Mouse (Mus musculus) ES-E14 (cell line): Measurements from ENCODE around the gene Creb3. TPM values are rescaled to one million over a fixed set of nuclear protein-coding genes. Genes with fewer than 3 reads are reported as not detected.

Source experiments
- DNase-seq: peaks from one replicate; pipeline ENCODE4 v3.0.0-alpha.2; 2013; ENCODE audit warnings: low read depth, low spot score
- H3K27ac ChIP-seq: 2 replicates; pipeline ENCODE4 v1.5.1; 2012; ENCODE audit warnings: low read depth, mild to moderate bottlenecking, low read length, moderate library complexity, mixed read lengths; ENCODE audit not compliant: poor library complexity, insufficient read depth, severe bottlenecking
- H3K36me3 ChIP-seq: 2 replicates; pipeline ENCODE4 v1.6.1; 2012; ENCODE audit warnings: mild to moderate bottlenecking, low read length, moderate library complexity, mixed read lengths; ENCODE audit not compliant: control insufficient read depth, poor library complexity, insufficient read depth, severe bottlenecking
- H3K4me1 ChIP-seq, 2 experiments: fragments of 150-350 bp in 1 of 2; sonication (generic) in 1 of 2; 2 replicates each; pipeline ENCODE4 v1.6.1; 2012; ENCODE audit warnings: low read length in 2 of 2, mild to moderate bottlenecking in 1 of 2, mixed read lengths in 1 of 2; ENCODE audit not compliant: control insufficient read depth in 2 of 2, insufficient read depth in 2 of 2, poor library complexity in 1 of 2
- H3K4me3 ChIP-seq, 2 experiments: fragments of 150-350 bp in 1 of 2; sonication (generic) in 1 of 2; 2 replicates each; pipeline ENCODE4 v1.5.1; 2012; ENCODE audit warnings: low read length in 2 of 2, low read depth in 1 of 2, mild to moderate bottlenecking in 1 of 2, mixed read lengths in 1 of 2; ENCODE audit not compliant: insufficient read depth in 1 of 2, poor library complexity in 1 of 2, severe bottlenecking in 1 of 2
- H3K9ac ChIP-seq: 2 replicates; pipeline ENCODE4 v1.6.1; 2012; ENCODE audit warnings: low read depth, mild to moderate bottlenecking, low read length, mixed read lengths; ENCODE audit not compliant: poor library complexity, insufficient read depth, severe bottlenecking
- H3K9me3 ChIP-seq: fragments of 150-350 bp; sonication (generic); 2 replicates; pipeline ENCODE4 v1.6.1; 2012; ENCODE audit warnings: low read depth, mild to moderate bottlenecking, low read length; ENCODE audit not compliant: control insufficient read depth, insufficient read depth
- CHD2 ChIP-seq: IDR thresholded peaks from 2 replicates; pipeline ENCODE4 v1.6.1; 2014; ENCODE audit warnings: mild to moderate bottlenecking, low read depth, low read length, inconsistent platforms
- HCFC1 ChIP-seq: IDR thresholded peaks from 2 replicates; pipeline ENCODE4 v1.6.1; 2012; ENCODE audit warnings: low read length, inconsistent platforms, borderline replicate concordance; ENCODE audit not compliant: insufficient read depth
- MAFK ChIP-seq: IDR thresholded peaks from 2 replicates; pipeline ENCODE4 v1.6.1; 2014; ENCODE audit warnings: mild to moderate bottlenecking, low read depth, low read length, inconsistent platforms; ENCODE audit not compliant: insufficient read depth
- ZC3H11A ChIP-seq: IDR thresholded peaks from 2 replicates; pipeline ENCODE4 v1.6.1; 2012; ENCODE audit warnings: low read depth, mild to moderate bottlenecking, inconsistent platforms, low read length, borderline replicate concordance
- ZNF384 ChIP-seq: IDR thresholded peaks from 2 replicates; pipeline ENCODE4 v1.6.1; 2012; ENCODE audit warnings: low read depth, low read length, inconsistent platforms
- in situ Hi-C, 2 experiments: fragments of 600-800 bp; cut with MboI; formaldehyde crosslinking; loops; one replicate each; pipeline ENCODE4 v1.15.1; 2025; ENCODE audit warnings: low sequenced_read_pairs in 2 of 2, inconsistent platforms in 1 of 2; ENCODE audit not compliant: unreplicated experiment in 2 of 2
- total RNA-seq: library from RNA; depleted of rRNA; stranded (reverse); fragments of 300-350 nt; gene quantifications from 2 replicates; pipeline ENCODE4 v1.2.3, GENCODE M21; 2012

Creb3 gene
- total RNA-seq, 1 experiment: 51.0 TPM

DNA sequence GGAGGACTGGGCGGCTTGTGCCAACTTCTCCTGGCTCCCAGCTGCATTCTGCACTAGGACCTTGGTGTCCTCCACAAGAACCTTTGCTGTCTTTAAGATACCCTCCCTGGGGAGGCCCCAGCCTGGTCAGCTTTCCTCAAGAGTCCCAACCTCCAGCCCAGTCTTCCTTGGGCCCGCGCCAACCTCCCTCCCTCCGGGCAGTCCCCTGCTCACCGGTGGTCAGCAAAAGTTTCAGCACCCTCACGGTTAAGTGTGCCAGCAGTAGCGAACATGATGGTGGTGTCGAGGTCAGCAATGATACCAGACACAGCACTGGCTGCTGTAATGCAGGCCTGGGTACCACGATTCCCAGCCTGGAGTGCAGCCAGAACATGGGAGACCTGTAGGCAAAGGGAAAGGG, 26.1 kb upstream of the Creb3 start:
- H3K27ac ChIP-seq: no peak overlapping the region
- H3K36me3 ChIP-seq: peaks cover 87% of the 10 kb centered on the region
- no peak overlapping the region for H3K9ac ChIP-seq
- in situ Hi-C loops: no loop called here
- no peak for DNase-seq
- H3K9me3 ChIP-seq: peaks cover 7% of the 10 kb centered on the region; the same call in 1 of the 2 replicates
- TF ChIP-seq ZC3H11A: no peak
- no peak for TF ChIP-seq MAFK
- TF ChIP-seq ZNF384: no peak
- no peak for TF ChIP-seq CHD2
- TF ChIP-seq HCFC1: no peak
- H3K4me3 ChIP-seq: no peak overlapping the region
- H3K4me1 ChIP-seq: peaks cover 4 to 12% of the 10 kb centered on the region in 2 experiments; a peak in 2 of 4 replicates

DNA sequence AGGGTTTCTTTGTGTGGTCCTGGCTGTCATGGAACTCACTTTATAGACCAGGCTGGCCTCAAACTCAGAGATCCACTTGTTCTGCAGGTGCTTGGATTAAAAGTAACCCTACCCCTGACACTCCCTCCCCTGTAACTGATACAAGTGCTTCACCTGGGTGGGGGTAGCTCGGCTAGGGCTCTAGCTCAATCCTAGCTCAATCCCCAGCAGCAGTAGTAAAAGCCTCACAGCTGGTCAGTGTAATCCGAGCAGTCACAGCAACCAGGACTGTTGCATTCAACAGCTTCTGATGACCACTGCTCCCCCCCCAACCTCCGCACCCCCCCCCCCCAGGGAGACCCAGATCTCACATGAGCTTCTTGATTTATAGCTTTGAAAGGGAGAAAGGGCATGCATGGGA, 20.1 kb upstream of the Creb3 start:
- Histone ChIP-seq H3K9ac (no peak overlapping the region), H3K4me3 (no peak overlapping the region), H3K9me3 (peaks cover 19% of the 10 kb centered on the region), H3K27ac (no peak overlapping the region), H3K4me1 (no peaks in the 10 kb centered on the region), H3K36me3 (peaks cover 91% of the 10 kb centered on the region)
- no peak for DNase-seq
- TF ChIP-seq ZC3H11A (no peak), CHD2 (no peak), MAFK (no peak), HCFC1 (no peak), ZNF384 (no peak)
- in situ Hi-C loops: no loop called here

DNA sequence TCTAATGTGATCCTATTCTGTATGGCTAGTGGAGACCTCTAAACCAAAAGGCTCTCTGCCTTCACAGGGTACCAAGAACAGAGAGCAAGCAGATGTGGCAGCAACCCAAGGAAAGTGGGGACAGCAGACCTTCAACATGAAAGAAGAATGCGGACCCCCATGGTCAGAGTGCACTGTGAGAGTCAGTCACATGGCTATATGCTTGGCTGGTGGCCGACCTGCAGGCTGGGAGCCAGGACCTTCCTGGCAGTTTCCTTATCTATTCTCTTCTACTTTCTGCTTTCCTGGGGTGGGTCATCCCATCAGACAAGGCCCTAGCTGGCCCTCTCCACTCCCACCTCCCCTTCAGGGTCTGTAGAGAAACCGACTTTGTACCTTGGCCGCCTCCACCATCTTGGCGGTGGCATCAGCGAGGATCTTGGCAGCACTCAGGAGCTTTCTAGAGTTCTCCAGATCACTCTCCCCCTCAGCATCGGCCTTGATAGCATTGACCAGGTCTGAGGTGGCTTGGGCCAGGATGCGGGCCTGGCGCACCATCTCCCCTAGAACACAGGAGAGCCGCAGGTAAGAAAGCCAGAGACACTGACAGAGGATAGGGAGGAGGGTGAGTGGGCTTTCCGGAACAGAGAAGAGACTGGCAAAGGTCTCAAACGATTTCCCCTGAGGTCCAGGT, 15.6 kb upstream of the Creb3 start:
- Histone ChIP-seq H3K9ac (no peak overlapping the region), H3K36me3 (peaks cover 97% of the 10 kb centered on the region), H3K27ac (no peak overlapping the region), H3K4me1 (no peaks in the 10 kb centered on the region), H3K9me3 (peaks cover 11% of the 10 kb centered on the region), H3K4me3 (no peak overlapping the region)
- in situ Hi-C loops: no loop called here
- DNase-seq: no peak
- TF ChIP-seq ZNF384: no peak
- no peak for TF ChIP-seq MAFK
- TF ChIP-seq CHD2: no peak
- TF ChIP-seq HCFC1: no peak
- no peak for TF ChIP-seq ZC3H11A

DNA sequence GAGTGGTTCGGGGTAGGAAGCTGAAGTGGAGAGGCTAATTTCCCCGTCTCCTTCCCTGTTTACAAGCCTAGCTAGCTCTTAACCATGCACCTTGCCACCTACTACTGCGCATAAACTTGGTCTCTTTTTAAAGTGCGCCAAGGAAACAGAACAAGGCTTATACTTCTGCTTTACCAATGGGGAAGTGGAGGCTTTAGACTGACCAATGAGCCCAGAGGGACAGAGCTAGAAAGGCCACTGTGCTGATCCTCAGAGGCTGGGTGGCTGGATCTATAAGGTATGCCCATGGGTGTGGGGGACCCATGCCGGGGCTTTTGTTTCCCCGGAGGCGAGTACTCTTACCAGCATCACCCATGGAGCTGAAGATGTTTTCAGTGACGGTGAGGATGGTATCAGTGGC, 15.0 kb upstream of the Creb3 start:
- H3K27ac ChIP-seq: no peak overlapping the region
- DNase-seq: no peak
- no peak overlapping the region for H3K4me3 ChIP-seq
- peaks cover 90% of the 10 kb centered on the region for H3K36me3 ChIP-seq
- H3K4me1 ChIP-seq: no peaks in the 10 kb centered on the region
- TF ChIP-seq MAFK (no peak), ZNF384 (no peak), ZC3H11A (no peak), CHD2 (no peak), HCFC1 (no peak)
- no peak overlapping the region for H3K9ac ChIP-seq
- in situ Hi-C loops: no loop called here
- peaks cover 6% of the 10 kb centered on the region for H3K9me3 ChIP-seq
